Mouse (Mus musculus) monocyte, adult 5-6 weeks (primary cell): Measurements from ENCODE around the gene Kdm4b. TPM values are rescaled to one million over a fixed set of nuclear protein-coding genes. Genes with fewer than 3 reads are reported as not detected.

Experiments used
- ATAC-seq: fragments of 153-309, 156-312 bp; replicated peaks from 2 replicates; pipeline ENCODE4 v1.8.0; 2017; ENCODE audit warnings: mild to moderate bottlenecking; ENCODE audit not compliant: low TSS enrichment, insufficient number of reproducible peaks, severe bottlenecking, poor library complexity, low FRiP score
- total RNA-seq: library from RNA; stranded (forward); fragments of 200-1000, 200-491, 200-594 nt; gene quantifications from 3 replicates; pipeline ENCODE4 v1.2.3, GENCODE M21; 2017

Kdm4b gene
- total RNA-seq, 1 experiment from 2014 or later = 8.0 TPM

DNA sequence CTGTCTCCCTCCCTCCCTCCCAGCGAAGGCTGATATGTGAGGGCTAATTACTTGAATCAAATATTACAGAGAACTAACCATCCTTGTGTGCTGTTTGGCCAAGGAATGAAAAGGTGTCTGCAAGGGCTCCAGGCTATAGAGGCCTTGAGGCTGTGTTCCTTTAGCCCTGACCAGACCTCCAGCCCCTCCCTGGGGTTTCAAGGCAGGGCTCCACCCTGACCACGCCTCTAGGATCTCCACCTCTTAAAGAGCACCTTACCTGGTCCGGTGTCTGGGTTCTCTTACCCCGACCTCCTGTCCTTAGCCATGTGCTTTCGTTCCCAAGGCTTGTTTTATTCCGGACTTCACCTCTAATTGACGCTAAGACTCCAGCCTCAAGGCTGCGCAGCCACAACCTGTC is 83.9 kb downstream of the Kdm4b start:
- no peak for ATAC-seq

GRCm38 (mm10) chr17:56411437-56411836 is 85.6 kb downstream of the Kdm4b start:
- no peak for ATAC-seq

GRCm38 (mm10) chr17:56413113-56413512 is 87.3 kb downstream of the Kdm4b start:
- 0 out of 2 replicates have a peak, but pooled peaks have one; percentile 3 for ATAC-seq

DNA sequence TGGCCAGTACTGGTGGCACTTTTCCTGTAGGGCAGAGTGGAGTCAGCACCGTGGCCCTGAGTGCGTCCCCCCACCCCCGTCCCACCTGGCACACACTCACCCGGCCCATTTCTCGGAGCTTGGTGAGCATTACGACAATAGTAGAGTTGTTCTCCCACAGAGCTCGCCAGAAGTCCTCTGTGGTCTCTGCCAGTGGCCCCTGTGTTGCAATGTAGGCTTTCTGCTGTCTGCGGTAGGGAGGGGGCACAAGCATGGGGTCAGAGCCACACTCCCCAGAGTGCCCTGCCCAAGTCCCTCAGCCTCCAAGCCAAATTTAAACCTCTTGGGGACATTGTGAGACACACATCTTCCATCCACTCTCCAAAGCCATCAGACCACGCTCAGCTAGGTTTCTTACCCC is 88.9 kb downstream of the Kdm4b start:
- no peak for ATAC-seq

- ATAC-seq = no peak
Observed at GRCm38 (mm10) chr17:56418304-56418703, 92.4 kb downstream of the Kdm4b start.

DNA sequence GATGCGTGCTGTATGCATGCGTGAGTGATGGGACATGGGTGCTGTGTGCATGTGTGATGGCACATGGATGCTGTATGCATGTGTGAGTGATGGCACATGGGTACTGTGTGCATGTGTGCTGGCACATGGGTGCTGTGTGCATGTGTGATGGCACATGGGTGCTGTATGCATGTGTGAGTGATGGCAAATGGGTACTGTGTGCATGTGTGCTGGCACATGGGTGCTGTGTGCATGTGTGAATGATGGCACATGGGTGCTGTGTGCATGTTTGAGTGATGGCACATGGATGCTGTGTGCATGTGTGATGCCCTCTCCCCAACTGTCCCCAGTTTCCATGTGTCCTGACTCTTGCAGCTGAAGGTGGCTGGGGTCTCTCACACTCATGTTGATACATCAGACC is 94.2 kb downstream of the Kdm4b start:
- ATAC-seq = no peak

GRCm38 (mm10) chr17:56424726-56425583 is 99.1 kb downstream of the Kdm4b start:
- ATAC-seq = no peak

GRCm38 (mm10) chr17:56425584-56425914 is 99.7 kb downstream of the Kdm4b start:
- ATAC-seq = 0 out of 2 replicates have a peak, but pooled peaks have one; percentile 42

DNA sequence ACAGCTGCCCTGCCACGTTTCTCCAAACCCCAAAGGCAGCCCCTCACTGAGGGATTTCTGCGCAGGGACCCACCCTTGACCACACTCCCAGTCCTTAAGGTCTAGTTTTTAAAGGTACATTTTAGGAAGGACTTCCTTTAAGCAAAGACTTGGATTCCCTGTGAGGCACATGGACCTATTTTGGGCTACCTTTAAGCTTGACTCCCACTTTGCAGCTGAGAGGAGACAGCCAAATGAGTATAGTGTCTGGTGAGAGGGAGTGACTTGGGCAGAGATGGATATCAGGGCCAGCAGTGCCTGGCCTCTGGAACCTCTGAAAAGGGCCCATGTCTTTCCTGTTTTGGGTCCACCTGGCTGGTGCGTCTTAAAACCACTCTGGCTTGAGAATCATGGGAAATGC is 100.1 kb downstream of the Kdm4b start:
- ATAC-seq = no peak

DNA sequence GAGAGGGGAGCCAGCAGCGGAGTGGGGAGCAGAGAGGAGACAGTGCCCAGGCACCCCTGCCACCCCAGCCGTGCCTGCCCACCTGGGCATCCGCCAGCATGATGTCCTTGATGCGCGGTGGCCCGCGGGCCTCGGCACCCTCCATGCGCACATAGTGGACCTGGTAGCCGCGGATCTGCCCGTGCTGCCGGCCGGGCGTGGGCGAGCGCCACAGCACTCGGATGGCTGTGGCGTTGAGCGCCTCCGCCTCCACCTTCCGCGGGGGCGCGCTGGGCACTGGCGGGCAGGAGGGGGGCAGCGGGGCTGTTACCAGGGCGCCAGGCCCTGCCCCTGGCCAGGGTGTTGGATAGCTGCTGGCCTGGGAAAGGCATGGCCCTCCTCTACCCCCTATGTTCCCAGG is 102.0 kb downstream of the Kdm4b start:
- no peak for ATAC-seq

DNA sequence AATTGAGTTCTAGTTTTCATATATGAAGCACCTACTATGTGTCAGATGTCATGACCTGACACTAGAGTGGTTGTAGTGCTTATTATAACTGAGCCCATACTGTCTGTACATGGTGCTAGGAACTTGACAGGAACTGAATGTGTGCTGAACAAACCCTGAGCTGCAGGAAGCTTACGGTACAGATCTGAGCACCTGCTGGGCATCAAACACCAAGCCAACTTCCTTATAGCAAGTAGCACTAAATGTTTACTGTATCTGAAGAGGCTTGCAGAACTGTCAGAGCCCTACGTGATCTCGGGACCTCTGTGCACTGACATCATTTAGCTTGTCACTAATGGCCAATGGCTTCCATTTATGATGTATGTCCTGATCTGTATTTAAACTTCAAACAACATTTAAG is 105.7 kb downstream of the Kdm4b start:
- ATAC-seq = no peak

DNA sequence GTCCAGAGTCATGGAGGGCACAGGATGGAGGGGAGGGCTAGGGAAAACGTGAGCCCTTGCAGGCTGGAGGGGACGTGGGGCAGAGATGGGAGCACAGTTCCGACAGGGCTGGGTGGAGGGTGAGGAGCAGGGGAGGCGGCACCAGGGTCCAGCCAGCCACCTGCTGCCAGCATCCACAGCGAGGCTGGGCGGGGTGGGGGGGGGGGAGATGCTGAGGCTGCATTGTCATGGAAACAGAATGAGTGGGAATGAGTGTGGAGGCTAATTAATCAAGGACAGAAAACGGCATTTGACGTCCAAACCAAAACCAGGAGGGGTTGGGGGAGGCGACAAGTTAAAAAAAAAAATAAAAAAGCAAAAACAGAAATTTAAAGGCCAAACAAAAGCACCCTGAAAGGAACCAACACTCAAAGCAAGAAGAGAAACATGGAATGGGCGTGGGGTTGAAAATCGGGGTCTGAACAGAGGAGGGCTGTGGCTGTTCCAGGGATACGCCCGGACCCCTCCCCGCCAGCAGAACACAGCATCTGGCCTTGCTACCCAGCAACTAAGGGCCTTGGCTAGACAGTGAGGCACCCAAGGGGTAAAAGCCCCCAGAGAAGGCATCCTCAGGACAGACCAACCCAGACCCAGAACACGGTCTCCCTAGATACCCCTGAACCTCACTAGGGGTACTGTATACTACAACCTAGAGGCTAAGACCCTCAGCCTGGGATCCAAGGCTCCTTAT is 114.0 kb downstream of the Kdm4b start:
- no peak for ATAC-seq

GRCm38 (mm10) chr17:56442316-56442715 is 116.5 kb downstream of the Kdm4b start:
- no peak for ATAC-seq

DNA sequence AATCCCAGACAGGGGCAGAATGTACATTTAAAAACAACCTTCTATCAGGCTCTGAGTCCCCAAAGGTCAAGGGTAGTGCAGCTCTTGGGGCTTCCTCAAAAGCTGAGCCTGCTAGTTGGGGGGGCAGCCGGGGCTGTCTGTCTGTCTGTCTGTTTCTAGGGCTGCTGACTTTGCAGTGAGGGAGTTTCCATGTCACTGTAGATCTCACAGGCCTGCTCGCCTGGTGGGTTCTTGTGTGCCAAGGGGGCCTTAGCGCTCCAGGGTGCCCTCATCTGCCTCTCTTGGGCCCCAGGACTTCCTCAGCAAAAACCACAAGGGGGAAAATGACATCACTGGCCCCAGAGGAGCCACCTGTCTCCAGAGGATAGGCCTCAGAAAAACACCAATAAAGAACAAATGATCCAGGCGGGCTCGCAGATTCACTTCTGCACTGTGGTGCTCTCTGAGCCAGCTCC is 117.5 kb downstream of the Kdm4b start:
- peak; percentile 59 for ATAC-seq

GRCm38 (mm10) chr17:56444771-56445170 is 118.9 kb downstream of the Kdm4b start:
- no peak for ATAC-seq

GRCm38 (mm10) chr17:56445397-56445796 is 119.5 kb downstream of the Kdm4b start:
- ATAC-seq = no peak

DNA sequence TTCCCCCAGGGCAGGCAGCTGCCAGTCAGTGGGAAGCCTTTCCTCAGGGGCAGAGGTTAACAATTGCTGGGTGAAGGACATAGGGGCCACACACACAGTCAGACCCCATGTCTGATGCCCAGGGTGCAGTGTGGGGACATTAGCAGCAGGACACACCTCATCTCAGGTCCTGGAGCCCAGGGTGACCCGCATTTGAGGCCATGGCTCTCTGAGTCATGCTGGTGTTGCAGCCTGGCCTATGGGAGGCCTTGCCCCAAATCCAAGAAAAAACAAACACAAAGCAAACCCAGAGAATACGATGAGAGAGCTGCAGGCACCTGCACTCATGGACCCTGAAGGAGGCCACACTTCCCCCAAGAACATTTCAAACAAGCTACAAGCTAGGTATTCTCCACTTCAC is 121.9 kb downstream of the Kdm4b start:
- no peak for ATAC-seq
